Mouse (Mus musculus) stomach, embryonic 15.5 days (tissue): ENCODE measurements around the gene 1700122O11Rik. TPM values are rescaled to one million over a fixed set of nuclear protein-coding genes. Genes with fewer than 3 reads are reported as not detected.

Experiments used
- ATAC-seq: fragments of 200-750 bp; cut with Nextera tagmentation; 2 replicates; pipeline ENCODE4 v1.8.0; 2017; ENCODE audit warnings: low read depth, moderate number of reproducible peaks, moderate TSS enrichment; ENCODE audit not compliant: insufficient read depth, low FRiP score
- H3K27ac ChIP-seq: fragments of 300-500 bp; sonication (generic); 2 replicates; pipeline ENCODE4 v1.5.1; 2015; ENCODE audit warnings: mild to moderate bottlenecking, inconsistent platforms
- H3K27me3 ChIP-seq: fragments of 300-500 bp; sonication (generic); replicated peaks from 2 replicates; pipeline ENCODE4 v1.6.1; 2015; ENCODE audit warnings: inconsistent platforms
- H3K36me3 ChIP-seq: fragments of 300-500 bp; sonication (generic); 2 replicates; pipeline ENCODE4 v1.6.1; 2015; ENCODE audit warnings: inconsistent platforms
- H3K4me1 ChIP-seq: fragments of 300-500 bp; sonication (generic); 2 replicates; pipeline ENCODE4 v1.6.1; 2015; ENCODE audit warnings: inconsistent platforms
- H3K4me2 ChIP-seq: fragments of 300-500 bp; sonication (generic); 2 replicates; pipeline ENCODE4 v1.6.1; 2015; ENCODE audit warnings: mild to moderate bottlenecking, inconsistent platforms
- H3K4me3 ChIP-seq: fragments of 300-500 bp; sonication (generic); replicated peaks from 2 replicates; pipeline ENCODE4 v1.5.1; 2015; ENCODE audit warnings: inconsistent platforms
- H3K9ac ChIP-seq: fragments of 300-500 bp; sonication (generic); 2 replicates; pipeline ENCODE4 v1.6.1; 2015; ENCODE audit warnings: inconsistent platforms
- H3K9me3 ChIP-seq: fragments of 300-500 bp; sonication (generic); 2 replicates; pipeline ENCODE4 v1.6.1; 2016; ENCODE audit warnings: inconsistent platforms
- WGBS: fragments of 180-500 bp; shearing (Covaris S2); methylation state at CpG from one replicate; pipeline ENCODE4 v1.1.7; 2015; 5-methylcytosine and 5-hydroxymethylcytosine counted together
- polyA plus RNA-seq: library from polyadenylated mRNA; unstranded; fragments of >200 nt; fragmentation: Nextera tagmentation; extraction: Ambion mirVana; gene quantifications from 2 replicates; pipeline ENCODE4 v1.2.1, GENCODE M21; 2015

1700122O11Rik gene
- polyA plus RNA-seq, 1 experiment from 2014 or later = not detected

GRCm38 (mm10) chr17:48019585-48019984 lies 18.5 kb downstream of the 1700122O11Rik start:
- no peaks in the 10 kb centered on the region for H3K36me3 ChIP-seq
- H3K9ac ChIP-seq = no peak overlapping the region
- peak; percentile 91 for ATAC-seq
- WGBS = 12% methylated on average over 2 of the region's 2 CpGs
- H3K27me3 ChIP-seq = no peaks in the 10 kb centered on the region
- peak overlapping the region; percentile 59 for H3K27ac ChIP-seq
- H3K4me2 ChIP-seq = no peak overlapping the region
- no peak overlapping the region for H3K4me3 ChIP-seq
- peaks cover 22% of the 10 kb centered on the region for H3K4me1 ChIP-seq
- H3K9me3 ChIP-seq = no peaks in the 10 kb centered on the region

- no peaks in the 10 kb centered on the region for H3K27me3 ChIP-seq
- H3K9me3 ChIP-seq = no peaks in the 10 kb centered on the region
- WGBS = 69% methylated on average over 5 of the region's 5 CpGs
- no peak overlapping the region for H3K4me2 ChIP-seq
- peaks cover 8% of the 10 kb centered on the region for H3K4me1 ChIP-seq
- no peak for ATAC-seq
- no peaks in the 10 kb centered on the region for H3K36me3 ChIP-seq
- no peak overlapping the region for H3K9ac ChIP-seq
- H3K4me3 ChIP-seq = no peak overlapping the region
- no peak overlapping the region for H3K27ac ChIP-seq
These were observed 21.5 kb downstream of the 1700122O11Rik start for GRCm38 (mm10) chr17:48016566-48016965.

DNA sequence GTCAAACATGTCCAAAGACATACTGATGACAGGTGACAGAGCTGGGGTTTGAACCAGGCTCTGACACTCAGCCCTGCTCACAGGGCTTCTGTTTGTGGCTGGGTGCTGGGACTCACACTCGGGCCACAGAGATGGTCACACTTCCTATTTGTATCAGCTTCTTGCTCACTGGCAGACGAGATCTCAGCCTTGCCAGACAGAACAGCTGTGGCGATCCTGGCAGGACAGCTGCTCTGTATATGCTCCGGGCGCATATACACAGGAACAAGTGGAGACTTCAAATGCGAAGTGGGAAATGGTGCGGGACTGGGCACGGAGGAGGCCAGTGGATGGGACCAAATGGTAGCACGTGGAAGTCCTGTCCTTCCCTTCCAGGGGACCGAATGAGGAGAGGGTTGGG lies 25.5 kb downstream of the 1700122O11Rik start:
- WGBS = 56% methylated on average over 10 of the region's 10 CpGs
- Histone ChIP-seq H3K27me3 (no peaks in the 10 kb centered on the region), H3K27ac (no peak overlapping the region), H3K9me3 (no peaks in the 10 kb centered on the region), H3K4me2 (no peak overlapping the region), H3K4me1 (peaks cover 6% of the 10 kb centered on the region; the same call in 1 of the 2 replicates), H3K4me3 (no peak overlapping the region), H3K9ac (no peak overlapping the region), H3K36me3 (no peaks in the 10 kb centered on the region)
- no peak for ATAC-seq

GRCm38 (mm10) chr17:48011105-48011504 lies 27.0 kb downstream of the 1700122O11Rik start:
- Histone ChIP-seq H3K27ac (no peak overlapping the region), H3K4me2 (no peak overlapping the region), H3K4me1 (peaks cover 12% of the 10 kb centered on the region; the same call in 1 of the 2 replicates), H3K27me3 (no peaks in the 10 kb centered on the region), H3K4me3 (no peak overlapping the region), H3K9ac (no peak overlapping the region), H3K36me3 (no peaks in the 10 kb centered on the region), H3K9me3 (no peaks in the 10 kb centered on the region)
- no peak for ATAC-seq
- 79% methylated on average over 12 of the region's 12 CpGs for WGBS

DNA sequence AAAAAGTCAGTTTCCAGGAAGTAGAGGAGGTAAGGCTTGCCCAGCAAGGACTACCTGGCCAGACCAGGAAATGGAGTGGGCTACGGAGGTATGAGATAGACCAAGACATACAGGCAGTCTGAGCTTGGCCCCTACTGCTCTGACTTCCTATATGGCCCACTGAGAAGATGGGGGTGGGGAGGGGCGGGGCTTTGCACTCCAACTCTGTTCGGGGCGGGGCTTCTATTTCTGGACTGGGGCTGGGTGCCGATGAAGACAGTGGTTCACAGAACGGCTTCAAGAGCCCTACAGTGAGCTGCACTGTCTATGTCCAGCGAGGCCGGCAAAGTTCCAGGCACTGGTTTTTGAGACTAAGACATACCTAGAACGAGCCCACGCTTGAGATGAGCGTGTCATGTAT lies 27.8 kb downstream of the 1700122O11Rik start:
- 75% methylated on average over 11 of the region's 11 CpGs for WGBS
- no peaks in the 10 kb centered on the region for H3K27me3 ChIP-seq
- no peak overlapping the region for H3K4me3 ChIP-seq
- H3K4me1 ChIP-seq = peaks cover 17% of the 10 kb centered on the region; the same call in 1 of the 2 replicates
- H3K27ac ChIP-seq = no peak overlapping the region
- H3K4me2 ChIP-seq = no peak overlapping the region
- no peak for ATAC-seq
- no peaks in the 10 kb centered on the region for H3K36me3 ChIP-seq
- H3K9ac ChIP-seq = no peak overlapping the region
- no peaks in the 10 kb centered on the region for H3K9me3 ChIP-seq

DNA sequence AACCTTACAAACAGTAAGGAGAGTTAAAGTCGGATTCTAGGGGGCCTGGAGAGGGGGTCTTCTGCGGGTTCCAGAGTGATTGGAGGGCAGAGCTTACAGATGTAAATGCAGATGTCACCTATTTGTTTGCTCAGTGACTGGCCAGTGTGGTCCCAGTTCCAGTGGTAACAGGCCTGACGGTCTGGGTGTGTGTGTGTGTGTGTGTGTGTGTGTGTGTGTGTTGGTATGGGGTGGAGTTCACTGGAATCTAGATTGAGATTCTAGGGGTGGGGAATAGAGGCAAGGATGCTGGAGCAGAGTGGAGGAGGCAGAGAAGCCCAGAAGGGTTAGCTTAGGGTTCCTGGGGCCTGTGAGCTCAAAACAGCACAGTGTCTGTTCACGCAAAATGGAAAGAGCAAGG lies 32.3 kb downstream of the 1700122O11Rik start:
- Histone ChIP-seq H3K4me1 (peaks cover 42% of the 10 kb centered on the region), H3K9me3 (no peaks in the 10 kb centered on the region), H3K36me3 (no peaks in the 10 kb centered on the region), H3K4me2 (no peak overlapping the region), H3K4me3 (no peak overlapping the region), H3K27me3 (no peaks in the 10 kb centered on the region), H3K9ac (no peak overlapping the region), H3K27ac (peak overlapping the region; percentile 79)
- WGBS = 54% methylated on average over 4 of the region's 4 CpGs
- ATAC-seq = no peak

GRCm38 (mm10) chr17:48005091-48005490 lies 33.0 kb downstream of the 1700122O11Rik start:
- H3K27me3 ChIP-seq = no peaks in the 10 kb centered on the region
- H3K9ac ChIP-seq = no peak overlapping the region
- H3K36me3 ChIP-seq = no peaks in the 10 kb centered on the region
- no peaks in the 10 kb centered on the region for H3K9me3 ChIP-seq
- no peak overlapping the region for H3K4me2 ChIP-seq
- H3K27ac ChIP-seq = peak overlapping the region; percentile 83
- ATAC-seq = peak; percentile 65
- H3K4me1 ChIP-seq = peaks cover 41% of the 10 kb centered on the region
- WGBS = 30% methylated on average over 8 of the region's 8 CpGs
- H3K4me3 ChIP-seq = no peak overlapping the region

DNA sequence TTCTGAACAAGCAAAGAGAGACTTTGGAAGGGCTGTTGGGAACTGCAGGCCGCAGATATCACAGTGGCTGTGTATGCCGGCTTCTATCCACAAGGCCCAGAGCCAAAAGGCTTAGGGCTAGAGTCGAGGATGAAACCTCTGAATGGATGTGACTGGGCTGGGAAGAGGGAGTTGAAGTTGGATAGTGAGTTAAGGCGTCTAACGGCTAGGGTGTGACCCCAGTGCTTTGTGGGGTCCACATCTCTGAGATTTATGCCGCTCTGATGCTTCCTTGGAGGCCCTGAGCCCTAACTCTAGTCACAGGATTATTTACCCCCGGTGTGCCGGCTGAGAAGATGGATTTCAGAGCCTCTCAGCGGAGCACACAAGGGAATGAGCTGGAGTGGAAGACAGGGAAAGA lies 33.5 kb downstream of the 1700122O11Rik start:
- Histone ChIP-seq H3K4me1 (peaks cover 44% of the 10 kb centered on the region), H3K4me2 (no peak overlapping the region), H3K9ac (no peak overlapping the region), H3K4me3 (no peak overlapping the region), H3K27me3 (no peaks in the 10 kb centered on the region), H3K9me3 (no peaks in the 10 kb centered on the region), H3K36me3 (no peaks in the 10 kb centered on the region), H3K27ac (peak overlapping the region; percentile 83)
- no peak for ATAC-seq
- 36% methylated on average over 9 of the region's 9 CpGs for WGBS

GRCm38 (mm10) chr17:48002486-48002885 lies 35.6 kb downstream of the 1700122O11Rik start:
- 55% methylated on average over 4 of the region's 4 CpGs for WGBS
- Histone ChIP-seq H3K9ac (no peak overlapping the region), H3K27me3 (no peaks in the 10 kb centered on the region), H3K4me1 (peaks cover 47% of the 10 kb centered on the region), H3K36me3 (no peaks in the 10 kb centered on the region), H3K9me3 (no peaks in the 10 kb centered on the region), H3K27ac (peak overlapping the region; percentile 92), H3K4me2 (peak overlapping the region; percentile 54), H3K4me3 (peak overlapping the region; percentile 25)
- no peak for ATAC-seq

GRCm38 (mm10) chr17:48001586-48002361 lies 36.3 kb downstream of the 1700122O11Rik start:
- Histone ChIP-seq H3K27ac (peak overlapping the region; percentile 92), H3K9me3 (no peaks in the 10 kb centered on the region), H3K4me3 (peak overlapping the region; percentile 25), H3K4me2 (peak overlapping the region; percentile 54), H3K9ac (no peak overlapping the region), H3K36me3 (no peaks in the 10 kb centered on the region), H3K4me1 (peaks cover 47% of the 10 kb centered on the region), H3K27me3 (no peaks in the 10 kb centered on the region)
- ATAC-seq = peak; percentile 88
- WGBS = 5% methylated on average over 21 of the region's 21 CpGs

GRCm38 (mm10) chr17:48001157-48001556 lies 36.9 kb downstream of the 1700122O11Rik start:
- Histone ChIP-seq H3K9me3 (no peaks in the 10 kb centered on the region), H3K27ac (peak overlapping the region; percentile 88), H3K27me3 (no peaks in the 10 kb centered on the region), H3K9ac (no peak overlapping the region), H3K4me1 (peaks cover 43% of the 10 kb centered on the region), H3K4me3 (peak overlapping the region; percentile 25; the same call in 1 of the 2 replicates), H3K4me2 (peak overlapping the region; percentile 54), H3K36me3 (no peaks in the 10 kb centered on the region)
- no peak for ATAC-seq
- WGBS = 6% methylated on average over 7 of the region's 7 CpGs

- H3K27me3 ChIP-seq = no peaks in the 10 kb centered on the region
- no peak overlapping the region for H3K4me3 ChIP-seq
- H3K9me3 ChIP-seq = no peaks in the 10 kb centered on the region
- no peaks in the 10 kb centered on the region for H3K36me3 ChIP-seq
- H3K9ac ChIP-seq = no peak overlapping the region
- H3K4me1 ChIP-seq = peaks cover 32% of the 10 kb centered on the region
- ATAC-seq = no peak
- H3K27ac ChIP-seq = peak overlapping the region; percentile 4
- no peak overlapping the region for H3K4me2 ChIP-seq
- WGBS = 31% methylated on average over 3 of the region's 3 CpGs
These were observed 38.3 kb downstream of the 1700122O11Rik start for GRCm38 (mm10) chr17:47999812-48000211.
